Mouse (Mus musculus): ENCODE results near the gene 2210016L21Rik.

DNA sequence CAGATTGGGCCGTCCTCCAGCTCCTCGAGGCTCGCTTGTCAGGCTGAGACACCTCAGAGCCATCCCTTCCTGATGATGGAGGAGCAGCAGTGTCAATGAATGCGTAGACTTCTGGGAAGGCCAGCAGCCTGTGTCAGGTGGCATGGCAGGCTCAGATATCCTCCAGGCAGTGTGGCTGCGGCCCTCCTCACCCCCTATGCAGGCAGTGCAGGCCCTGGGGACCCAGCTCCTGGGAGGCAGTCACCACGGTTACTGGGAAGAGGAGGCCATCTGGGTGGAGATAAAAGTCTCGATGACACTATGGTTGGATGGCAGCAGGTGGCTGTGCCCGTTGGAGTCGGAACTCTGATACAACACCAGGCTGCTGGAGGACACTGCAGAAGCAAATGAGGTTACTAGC lies 7.9 kb downstream of the 2210016L21Rik start:
- TF ChIP-seq CTCF (IDR thresholded peaks at IDR 0.05; ENCODE audit: extremely low read depth, insufficient read depth, insufficient read length, insufficient replicate concordance) (no peak), POLR2A (IDR thresholded peaks at IDR 0.05; ENCODE audit: low read depth, low read length) (no peak)

Data from spleen, adult 2 months (tissue).